Mouse (Mus musculus): ENCODE data around the gene S1pr1.

The S1pr1 gene

GRCm38 (mm10) chr3:115711924-115712807 lies 2.7 kb downstream of the S1pr1 start:
- no peak for DNase-seq (ENCODE audit: low spot score)

- DNase-seq (ENCODE audit: low spot score), result no peak
Observed at GRCm38 (mm10) chr3:115711393-115711792, 3.5 kb downstream of the S1pr1 start.

GRCm38 (mm10) chr3:115710051-115710450 lies 4.8 kb downstream of the S1pr1 start:
- DNase-seq (ENCODE audit: low spot score), result no peak

GRCm38 (mm10) chr3:115709118-115709574 lies 5.7 kb downstream of the S1pr1 start:
- no peak for DNase-seq (ENCODE audit: low spot score)

- no peak for DNase-seq (ENCODE audit: low spot score)
Observed at GRCm38 (mm10) chr3:115706736-115707135, 8.1 kb downstream of the S1pr1 start.

GRCm38 (mm10) chr3:115704254-115704908 lies 10.5 kb downstream of the S1pr1 start:
- DNase-seq (ENCODE audit: low spot score), result no peak

- no peak for DNase-seq (ENCODE audit: low spot score)
Observed at GRCm38 (mm10) chr3:115703720-115704119, 11.2 kb downstream of the S1pr1 start.

- no peak for DNase-seq (ENCODE audit: low spot score)
Observed at GRCm38 (mm10) chr3:115702089-115702488, 12.8 kb downstream of the S1pr1 start.

GRCm38 (mm10) chr3:115695194-115695891 lies 19.5 kb downstream of the S1pr1 start:
- no peak for DNase-seq (ENCODE audit: low spot score)

- DNase-seq (ENCODE audit: low spot score), result no peak
Observed at GRCm38 (mm10) chr3:115694168-115694567, 20.7 kb downstream of the S1pr1 start.

- no peak for DNase-seq (ENCODE audit: low spot score)
Observed at GRCm38 (mm10) chr3:115693390-115693789, 21.5 kb downstream of the S1pr1 start.

- no peak for DNase-seq (ENCODE audit: low spot score)
Observed at GRCm38 (mm10) chr3:115692857-115693256, 22.0 kb downstream of the S1pr1 start.

GRCm38 (mm10) chr3:115692384-115692783 lies 22.5 kb downstream of the S1pr1 start:
- no peak for DNase-seq (ENCODE audit: low spot score)

- no peak for DNase-seq (ENCODE audit: low spot score)
Observed at GRCm38 (mm10) chr3:115689920-115690319, 25.0 kb downstream of the S1pr1 start.

- DNase-seq (ENCODE audit: low spot score), result no peak
Observed at GRCm38 (mm10) chr3:115689352-115689751, 25.5 kb downstream of the S1pr1 start.

GRCm38 (mm10) chr3:115687821-115688220 lies 27.1 kb downstream of the S1pr1 start:
- DNase-seq (ENCODE audit: low spot score), result no peak

- DNase-seq (ENCODE audit: low spot score), result no peak
Observed at GRCm38 (mm10) chr3:115682328-115683088, 32.4 kb downstream of the S1pr1 start.

GRCm38 (mm10) chr3:115681184-115681583 lies 33.7 kb downstream of the S1pr1 start:
- no peak for DNase-seq (ENCODE audit: low spot score)

GRCm38 (mm10) chr3:115679022-115679421 lies 35.9 kb downstream of the S1pr1 start:
- DNase-seq (ENCODE audit: low spot score), result no peak

- no peak for DNase-seq (ENCODE audit: low spot score)
Observed at GRCm38 (mm10) chr3:115675546-115676535, 39.0 kb downstream of the S1pr1 start.

- DNase-seq (ENCODE audit: low spot score), result no peak
Observed at GRCm38 (mm10) chr3:115674665-115675064, 40.2 kb downstream of the S1pr1 start.
